Mouse (Mus musculus) embryonic facial prominence, embryonic 11.5 days (tissue): ENCODE data around the gene Tal1. TPM values are rescaled to one million over a fixed set of nuclear protein-coding genes. Genes with fewer than 3 reads are reported as not detected.

ENCODE experiments used
- ATAC-seq: fragments of 200-750 bp; cut with Nextera tagmentation; replicated peaks from 2 replicates; pipeline ENCODE4 v1.8.0; 2017; ENCODE audit warnings: low read depth; ENCODE audit not compliant: insufficient number of reproducible peaks, low FRiP score, low TSS enrichment
- DNase-seq: peaks from one replicate; pipeline ENCODE4 v3.0.0-alpha.2; 2015; ENCODE audit warnings: low spot score
- H3K27ac ChIP-seq: fragments of 300-500 bp; sonication (generic); replicated peaks from 2 replicates; pipeline ENCODE4 v1.5.1; 2014; ENCODE audit warnings: mild to moderate bottlenecking, low read depth, low read length, control low read depth
- H3K27me3 ChIP-seq: fragments of 300-500 bp; sonication (generic); 2 replicates; pipeline ENCODE4 v1.6.1; 2014; ENCODE audit warnings: mild to moderate bottlenecking, low read length, moderate library complexity, mixed read lengths; ENCODE audit not compliant: control insufficient read depth, insufficient read depth
- H3K36me3 ChIP-seq: fragments of 300-500 bp; sonication (generic); replicated peaks from 2 replicates; pipeline ENCODE4 v1.6.1; 2014; ENCODE audit warnings: low read depth, mild to moderate bottlenecking, low read length, moderate library complexity, mixed read lengths; ENCODE audit not compliant: control insufficient read depth, insufficient read depth
- H3K4me1 ChIP-seq: fragments of 300-500 bp; sonication (generic); 2 replicates; pipeline ENCODE4 v1.6.1; 2014; ENCODE audit warnings: low read length, mixed read lengths; ENCODE audit not compliant: control insufficient read depth, insufficient read depth
- H3K4me2 ChIP-seq: fragments of 300-500 bp; sonication (generic); 2 replicates; pipeline ENCODE4 v1.6.1; 2014; ENCODE audit warnings: low read depth, mild to moderate bottlenecking, control low read depth, low read length, moderate library complexity
- H3K4me3 ChIP-seq: fragments of 300-500 bp; sonication (generic); 2 replicates; pipeline ENCODE4 v1.5.1; 2014; ENCODE audit warnings: low read depth, low read length, control low read depth
- H3K9ac ChIP-seq: fragments of 300-500 bp; sonication (generic); replicated peaks from 2 replicates; pipeline ENCODE4 v1.6.1; 2014; ENCODE audit warnings: mild to moderate bottlenecking, control low read depth, low read length
- H3K9me3 ChIP-seq: fragments of 300-500 bp; sonication (generic); replicated peaks from 2 replicates; pipeline ENCODE4 v1.6.1; 2016; ENCODE audit warnings: mild to moderate bottlenecking, low read length, inconsistent platforms, mixed read lengths; ENCODE audit not compliant: control insufficient read depth
- WGBS: fragments of 180-500 bp; shearing (Covaris S2); extraction: QIAGEN DNeasy Blood & Tissue Kit; methylation state at CpG from one replicate; pipeline ENCODE4 v1.1.7; 2014; 5-methylcytosine and 5-hydroxymethylcytosine counted together
- polyA plus RNA-seq: library from polyadenylated mRNA; unstranded; fragments of >200 nt; fragmentation: Nextera tagmentation; extraction: Ambion mirVana; gene quantifications from 2 replicates; pipeline ENCODE4 v1.2.1, GENCODE M21; 2014

Tal1 gene
- polyA plus RNA-seq, 1 experiment from 2014 or later: 4.8 TPM

- no peak for DNase-seq
- H3K27ac ChIP-seq: no peak overlapping the region
- no peaks in the 10 kb centered on the region; the same call in 1 of the 2 replicates for H3K4me1 ChIP-seq
- H3K9ac ChIP-seq: no peak overlapping the region
- no peak overlapping the region for H3K4me2 ChIP-seq
- no peak overlapping the region for H3K4me3 ChIP-seq
- peaks cover 38% of the 10 kb centered on the region for H3K27me3 ChIP-seq
- ATAC-seq: no peak
- 74% methylated on average over 5 of the region's 5 CpGs for WGBS
- no peaks in the 10 kb centered on the region for H3K9me3 ChIP-seq
- no peaks in the 10 kb centered on the region for H3K36me3 ChIP-seq
Measured at GRCm38 (mm10) chr4:115051245-115051644, 5.0 kb upstream of the Tal1 start.

- Histone ChIP-seq H3K4me1 (peaks cover 4% of the 10 kb centered on the region), H3K4me2 (peak overlapping the region; percentile 55), H3K36me3 (no peaks in the 10 kb centered on the region), H3K9ac (peak overlapping the region; percentile 47), H3K4me3 (peak overlapping the region; percentile 29), H3K27ac (no peak overlapping the region), H3K27me3 (peaks cover 45% of the 10 kb centered on the region), H3K9me3 (no peaks in the 10 kb centered on the region)
- DNase-seq (peak; percentile 61), ATAC-seq (peak; percentile 16; the same call in 1 of the 2 replicates)
- WGBS: under 1% methylated on average over 36 of the region's 36 CpGs
Measured at GRCm38 (mm10) chr4:115052343-115053005, 3.8 kb upstream of the Tal1 start.

GRCm38 (mm10) chr4:115055044-115055443 lies 1.2 kb upstream of the Tal1 start:
- Histone ChIP-seq H3K9ac (no peak overlapping the region), H3K36me3 (no peaks in the 10 kb centered on the region), H3K27ac (no peak overlapping the region), H3K4me3 (no peak overlapping the region), H3K27me3 (peaks cover 64% of the 10 kb centered on the region), H3K9me3 (no peaks in the 10 kb centered on the region), H3K4me1 (peaks cover 4% of the 10 kb centered on the region), H3K4me2 (no peak overlapping the region)
- ATAC-seq: no peak
- DNase-seq: no peak
- 2% methylated on average over 2 of the region's 2 CpGs for WGBS

DNA sequence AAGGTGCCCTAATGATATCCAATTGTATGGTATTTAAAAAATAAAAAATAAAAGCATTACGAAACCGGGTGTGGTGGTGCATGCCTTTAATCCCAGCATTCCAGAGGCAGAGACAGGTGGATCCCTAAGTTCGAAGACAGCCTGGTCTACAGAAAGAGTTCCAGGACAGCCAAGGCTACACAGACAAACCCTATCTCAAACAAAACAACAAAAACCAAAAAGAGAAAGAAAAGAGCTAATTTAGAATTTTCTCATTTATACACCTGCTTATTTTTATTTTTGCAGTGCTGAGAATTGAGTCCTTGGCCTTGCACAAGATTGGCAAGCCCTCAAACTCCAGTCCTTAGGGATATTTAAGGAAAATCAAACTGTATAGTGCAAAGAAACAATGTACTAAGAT lies 535 bp upstream of the Tal1 start:
- WGBS: 19% methylated on average over 3 of the region's 3 CpGs

DNA sequence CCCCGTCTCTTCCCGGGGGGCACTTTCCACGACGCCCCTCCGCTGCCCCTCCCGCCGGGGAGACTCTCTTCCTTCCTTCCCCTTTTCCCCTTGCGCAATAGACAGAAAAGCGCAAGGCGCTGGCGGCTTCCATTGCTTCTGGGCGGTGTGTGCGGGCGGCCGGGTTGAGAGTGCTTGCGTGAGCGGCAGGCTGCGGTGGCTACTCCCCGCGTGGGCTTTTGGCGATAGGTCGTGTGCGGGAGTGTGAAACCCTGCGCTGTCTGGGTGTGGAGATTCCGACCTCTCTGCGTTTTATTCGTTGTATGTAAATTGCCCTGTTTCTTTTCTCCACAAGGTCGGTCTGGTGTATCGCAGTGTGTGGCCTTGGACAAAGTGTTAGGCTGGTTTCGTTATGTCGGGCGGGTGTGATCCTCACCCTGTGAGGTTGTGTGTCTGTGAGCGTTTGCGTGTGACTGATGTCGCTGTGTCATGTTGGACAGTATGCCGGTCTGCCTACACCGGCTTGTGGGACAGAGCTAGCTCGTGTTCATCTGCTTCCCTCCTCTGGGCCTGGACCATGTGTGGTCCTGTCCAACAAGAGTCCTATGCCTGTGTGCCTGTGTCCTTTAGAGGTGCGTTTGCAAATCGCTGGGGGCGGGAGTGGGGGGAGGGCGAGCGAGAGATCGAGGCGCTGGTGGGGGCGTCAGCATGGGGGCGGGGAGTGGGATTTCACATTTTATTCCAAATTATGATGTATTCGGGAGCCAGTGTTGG lies 871 bp downstream of the Tal1 start:
- DNase-seq: peak; percentile 46
- Histone ChIP-seq H3K36me3 (no peaks in the 10 kb centered on the region), H3K4me2 (peak overlapping the region; percentile 50), H3K9ac (peak overlapping the region; percentile 50), H3K4me1 (peaks cover 4% of the 10 kb centered on the region), H3K27me3 (peaks cover 76% of the 10 kb centered on the region), H3K9me3 (no peaks in the 10 kb centered on the region), H3K27ac (0 out of 2 replicates have a peak overlapping the region, but pooled peaks have one; percentile 9), H3K4me3 (peak overlapping the region; percentile 29)
- ATAC-seq: peak; percentile 68
- under 1% methylated on average over 47 of the region's 48 CpGs for WGBS

More for the DNA sequence above, 535 bp upstream of the Tal1 start:
- peaks cover 4% of the 10 kb centered on the region for H3K4me1 ChIP-seq
- peaks cover 70% of the 10 kb centered on the region for H3K27me3 ChIP-seq
- no peak overlapping the region; the same call in 1 of the 2 replicates for H3K9ac ChIP-seq
- no peak for ATAC-seq
- no peak for DNase-seq
- H3K36me3 ChIP-seq: no peaks in the 10 kb centered on the region
- no peak overlapping the region for H3K4me3 ChIP-seq
- no peak overlapping the region for H3K27ac ChIP-seq
- no peak overlapping the region for H3K4me2 ChIP-seq
- H3K9me3 ChIP-seq: no peaks in the 10 kb centered on the region

DNA sequence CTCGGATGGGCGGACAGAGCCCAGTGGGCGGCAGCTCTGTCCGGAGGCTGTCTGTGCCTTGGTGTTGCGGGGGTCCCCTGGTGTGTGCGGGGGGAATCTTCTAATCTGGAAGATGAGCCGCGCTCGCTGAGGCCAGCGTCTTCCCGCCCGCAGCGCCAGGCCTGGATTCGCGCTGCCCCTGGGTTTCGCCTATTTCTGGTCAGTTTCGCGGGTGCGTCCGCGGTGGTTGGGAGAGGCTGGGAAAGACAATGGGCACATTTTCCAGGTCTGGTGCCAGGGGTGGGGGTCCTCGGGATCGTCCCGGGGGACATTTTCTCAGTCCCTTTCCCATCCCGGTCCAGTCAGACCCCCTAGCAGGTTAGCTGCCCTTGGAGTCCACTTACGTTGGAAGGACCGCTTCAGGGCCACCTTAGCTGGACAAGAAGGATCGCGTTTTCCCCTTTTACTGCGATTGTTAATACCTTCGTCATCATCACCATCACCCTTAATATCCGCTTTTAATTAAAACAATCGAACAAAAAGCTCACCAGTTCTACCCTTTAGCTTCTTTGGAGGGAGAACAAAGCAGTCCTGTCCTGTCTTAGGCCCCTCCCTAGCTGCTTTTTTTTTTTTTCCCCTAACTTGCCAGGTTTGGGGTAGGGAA lies 1.6 kb downstream of the Tal1 start:
- H3K36me3 ChIP-seq: no peaks in the 10 kb centered on the region
- peaks cover 4% of the 10 kb centered on the region for H3K4me1 ChIP-seq
- H3K27ac ChIP-seq: no peak overlapping the region
- H3K9me3 ChIP-seq: no peaks in the 10 kb centered on the region
- WGBS: 1% methylated on average over 33 of the region's 33 CpGs
- H3K9ac ChIP-seq: peak overlapping the region; percentile 40; the same call in 1 of the 2 replicates
- ATAC-seq (no peak), DNase-seq (no peak)
- H3K4me3 ChIP-seq: peak overlapping the region; percentile 29
- peaks cover 78% of the 10 kb centered on the region for H3K27me3 ChIP-seq
- H3K4me2 ChIP-seq: no peak overlapping the region

DNA sequence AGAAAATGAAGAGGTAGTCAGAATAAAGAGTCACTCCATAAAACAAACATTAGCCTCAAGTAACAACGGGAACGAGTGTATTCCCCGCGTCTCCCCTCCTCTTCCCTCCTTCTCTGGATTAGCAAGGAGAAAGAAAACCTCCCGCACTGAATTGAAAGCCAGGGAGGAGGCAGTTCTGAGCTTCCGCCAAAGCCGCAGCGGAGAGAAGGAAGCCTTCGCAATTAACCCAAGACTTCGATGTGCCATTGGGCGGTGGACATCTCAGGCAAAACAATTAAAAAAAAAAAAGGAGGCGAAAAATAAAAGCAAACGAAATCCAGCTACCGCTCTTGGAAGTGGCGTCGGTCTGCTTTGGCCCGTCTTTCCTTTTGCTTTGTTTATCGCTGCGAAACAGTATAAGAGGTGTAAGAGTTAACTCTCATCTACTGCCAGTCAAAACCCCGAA lies 2.1 kb downstream of the Tal1 start:
- Histone ChIP-seq H3K27me3 (peaks cover 82% of the 10 kb centered on the region), H3K4me1 (peaks cover 7% of the 10 kb centered on the region), H3K9ac (no peak overlapping the region; the same call in 1 of the 2 replicates), H3K9me3 (no peaks in the 10 kb centered on the region), H3K4me3 (no peak overlapping the region), H3K36me3 (no peaks in the 10 kb centered on the region), H3K27ac (no peak overlapping the region), H3K4me2 (no peak overlapping the region)
- DNase-seq: peak; percentile 46
- ATAC-seq: no peak
- WGBS: under 1% methylated on average over 20 of the region's 20 CpGs
